Mouse (Mus musculus): ENCODE data around the gene Mtif3.

DNA sequence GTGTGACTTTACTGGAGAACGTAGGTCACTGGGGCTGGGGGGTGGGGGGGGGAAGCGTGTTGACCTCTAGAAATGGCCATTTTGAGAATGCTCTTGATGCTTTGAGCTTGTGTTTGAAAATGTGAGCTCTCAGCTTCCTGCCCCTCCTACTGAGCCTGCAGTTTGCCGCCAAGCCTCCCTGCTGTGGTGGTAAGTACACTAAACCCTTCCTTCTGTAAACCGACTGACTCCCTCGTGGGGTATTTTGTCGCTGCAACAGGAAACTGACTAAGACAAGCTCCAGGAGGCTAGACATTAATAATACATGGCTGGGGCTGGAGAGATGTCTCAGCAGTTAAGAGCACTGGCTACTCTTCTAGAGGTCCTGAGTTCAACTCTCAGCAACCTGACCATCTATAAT is 46.8 kb downstream of the Mtif3 start:
- TF ChIP-seq ZNF384 (IDR thresholded peaks at IDR 0.05; ENCODE audit: low read depth, low read length) = no peak
- no peak for TF ChIP-seq HCFC1 (IDR thresholded peaks at IDR 0.05; ENCODE audit: borderline replicate concordance, insufficient read depth, low read length)
- TF ChIP-seq CHD2 (IDR thresholded peaks at IDR 0.05; ENCODE audit: low read depth, low read length) = no peak
- no peak for TF ChIP-seq ZC3H11A (IDR thresholded peaks at IDR 0.05; ENCODE audit: borderline replicate concordance, low read depth, low read length)
- no peak for TF ChIP-seq MAFK (IDR thresholded peaks at IDR 0.05; ENCODE audit: insufficient read depth, low read depth, low read length)

Data from ES-E14 (cell line).